Mouse (Mus musculus) limb, embryonic 14.5 days (tissue): ENCODE measurements at regions not wholly inside any gene's neighbourhood (a gene's known extent, or its start where the extent isn't known, plus 50 kb on each side); places are given as distances from the start of the nearest gene placed in this dataset.

Experiments used
- ATAC-seq: fragments of 200-750 bp; cut with Nextera tagmentation; 2 replicates; pipeline ENCODE4 v1.8.0; 2017; ENCODE audit warnings: low read depth, moderate number of reproducible peaks, moderate TSS enrichment; ENCODE audit not compliant: low FRiP score
- DNase-seq: peaks from one replicate; pipeline ENCODE4 v3.0.0-alpha.2; 2015; ENCODE audit warnings: low spot score
- H3K27ac ChIP-seq: fragments of 300-500 bp; sonication (generic); replicated peaks from 2 replicates; pipeline ENCODE4 v1.5.1; 2014; ENCODE audit warnings: low read depth, mild to moderate bottlenecking, low read length, moderate library complexity, mixed read lengths
- H3K27me3 ChIP-seq: fragments of 300-500 bp; sonication (generic); 2 replicates; pipeline ENCODE4 v1.6.1; 2014; ENCODE audit warnings: low read length, mixed read lengths; ENCODE audit not compliant: control insufficient read depth, insufficient read depth
- H3K36me3 ChIP-seq: fragments of 300-500 bp; sonication (generic); 2 replicates; pipeline ENCODE4 v1.6.1; 2014; ENCODE audit warnings: mild to moderate bottlenecking, low read length, moderate library complexity, mixed read lengths; ENCODE audit not compliant: control insufficient read depth, insufficient read depth
- H3K4me1 ChIP-seq: fragments of 300-500 bp; sonication (generic); 2 replicates; pipeline ENCODE4 v1.6.1; 2014; ENCODE audit warnings: antibody characterized with exemption, low read length, mixed read lengths; ENCODE audit not compliant: control insufficient read depth, insufficient read depth
- H3K4me2 ChIP-seq: fragments of 300-500 bp; sonication (generic); replicated peaks from 2 replicates; pipeline ENCODE4 v1.6.1; 2014; ENCODE audit warnings: low read depth, mild to moderate bottlenecking, low read length, moderate library complexity; ENCODE audit not compliant: severe bottlenecking
- H3K4me3 ChIP-seq: fragments of 300-500 bp; sonication (generic); replicated peaks from 2 replicates; pipeline ENCODE4 v1.5.1; 2014; ENCODE audit warnings: low read length
- H3K9ac ChIP-seq: fragments of 300-500 bp; sonication (generic); 2 replicates; pipeline ENCODE4 v1.6.1; 2014; ENCODE audit warnings: mild to moderate bottlenecking, low read depth, low read length, moderate library complexity; ENCODE audit not compliant: severe bottlenecking
- H3K9me3 ChIP-seq: fragments of 300-500 bp; sonication (generic); 2 replicates; pipeline ENCODE4 v1.6.1; 2016; ENCODE audit warnings: low read length; ENCODE audit not compliant: control insufficient read depth
- POLR2A ChIP-seq: fragments of 200-500 bp; IDR thresholded peaks from 2 replicates; pipeline ENCODE4 v1.8.0; 2012; ENCODE audit warnings: inconsistent platforms, mild to moderate bottlenecking, moderate library complexity, borderline replicate concordance; ENCODE audit not compliant: insufficient read depth, insufficient read length; ENCODE audit errors: extremely low read depth
- WGBS: fragments of 180-500 bp; shearing (Covaris S2); extraction: QIAGEN DNeasy Blood & Tissue Kit; methylation state at CpG from one replicate; pipeline ENCODE4 v1.1.7; 2014; 5-methylcytosine and 5-hydroxymethylcytosine counted together

- ATAC-seq (no peak), DNase-seq (no peak)
Measured at GRCm38 (mm10) chr12:46020835-46021545, 797.7 kb downstream of the Nova1 start.

GRCm38 (mm10) chr12:45977691-45978414 lies 840.9 kb downstream of the Nova1 start:
- TF ChIP-seq POLR2A = no peak
- DNase-seq (peak; percentile 3), ATAC-seq (no peak; the same call in 1 of the 2 replicates)
- H3K27me3 ChIP-seq = no peaks in the 10 kb centered on the region
- H3K4me1 ChIP-seq = no peaks in the 10 kb centered on the region
- no peak overlapping the region for H3K9ac ChIP-seq
- no peak overlapping the region for H3K4me2 ChIP-seq
- no peak overlapping the region for H3K27ac ChIP-seq
- H3K9me3 ChIP-seq = no peaks in the 10 kb centered on the region
- no peak overlapping the region for H3K4me3 ChIP-seq
- H3K36me3 ChIP-seq = no peaks in the 10 kb centered on the region

More at GRCm38 (mm10) chr12:46020835-46021545, 797.7 kb downstream of the Nova1 start:
- H3K27me3 ChIP-seq = no peaks in the 10 kb centered on the region
- H3K9ac ChIP-seq = no peak overlapping the region
- TF ChIP-seq POLR2A = no peak
- no peaks in the 10 kb centered on the region for H3K36me3 ChIP-seq
- 75% methylated on average over 6 of the region's 6 CpGs for WGBS
- no peaks in the 10 kb centered on the region for H3K4me1 ChIP-seq
- no peak overlapping the region for H3K27ac ChIP-seq
- H3K9me3 ChIP-seq = no peaks in the 10 kb centered on the region
- H3K4me2 ChIP-seq = no peak overlapping the region
- no peak overlapping the region for H3K4me3 ChIP-seq

- 93% methylated on average over 2 of the region's 2 CpGs for WGBS
- TF ChIP-seq POLR2A = no peak
- Histone ChIP-seq H3K9me3 (no peaks in the 10 kb centered on the region), H3K9ac (no peak overlapping the region), H3K36me3 (no peaks in the 10 kb centered on the region), H3K4me1 (no peaks in the 10 kb centered on the region), H3K4me2 (no peak overlapping the region), H3K27me3 (no peaks in the 10 kb centered on the region), H3K27ac (no peak overlapping the region), H3K4me3 (no peak overlapping the region)
- DNase-seq (no peak), ATAC-seq (no peak)
Measured at GRCm38 (mm10) chr12:45975780-45976179, 842.9 kb downstream of the Nova1 start.

GRCm38 (mm10) chr12:45970472-45970871 lies 848.3 kb downstream of the Nova1 start:
- no peak for TF ChIP-seq POLR2A
- H3K9ac ChIP-seq = no peak overlapping the region
- no peak overlapping the region for H3K4me2 ChIP-seq
- H3K9me3 ChIP-seq = no peaks in the 10 kb centered on the region
- no peaks in the 10 kb centered on the region for H3K36me3 ChIP-seq
- no peak overlapping the region for H3K27ac ChIP-seq
- WGBS = 69% methylated on average over 2 of the region's 2 CpGs
- DNase-seq = no peak
- no peak for ATAC-seq
- H3K4me3 ChIP-seq = no peak overlapping the region
- no peaks in the 10 kb centered on the region for H3K4me1 ChIP-seq
- H3K27me3 ChIP-seq = no peaks in the 10 kb centered on the region

- Histone ChIP-seq H3K9ac (no peak overlapping the region), H3K27ac (no peak overlapping the region), H3K4me3 (no peak overlapping the region), H3K27me3 (no peaks in the 10 kb centered on the region), H3K4me2 (no peak overlapping the region), H3K36me3 (no peaks in the 10 kb centered on the region), H3K4me1 (no peaks in the 10 kb centered on the region), H3K9me3 (no peaks in the 10 kb centered on the region)
- no peak for TF ChIP-seq POLR2A
- DNase-seq (no peak), ATAC-seq (no peak)
- 62% methylated on average over 1 of the region's 1 CpGs for WGBS
Measured at GRCm38 (mm10) chr12:45969881-45970280, 848.8 kb downstream of the Nova1 start.
